Mouse (Mus musculus): ENCODE measurements around the gene Anapc11. TPM values are rescaled to one million over a fixed set of nuclear protein-coding genes. Genes with fewer than 3 reads are reported as not detected.

Gene Anapc11
- polyA plus RNA-seq, 1 experiment from 2014 or later = 194 TPM

- H3K27ac ChIP-seq (ENCODE audit: low read depth, low read length) = peak within 1 kb of the TSS; percentile 88
- 13% methylated on average over 49 of the region's 58 CpGs for WGBS
- H3K9me3 ChIP-seq (ENCODE audit: control insufficient read depth, low read length) = no peaks in the 10 kb centered on the region
- H3K4me3 ChIP-seq (ENCODE audit: low read length) = peak within 1 kb of the TSS; percentile 90
- peak within 1 kb of the TSS; percentile 94 for H3K9ac ChIP-seq (ENCODE audit: low read depth, low read length)
- peak; percentile 92 for ATAC-seq
- H3K4me2 ChIP-seq (ENCODE audit: low read length) = peak within 1 kb of the TSS; percentile 96
- peaks cover 31% of the 10 kb centered on the region for H3K4me1 ChIP-seq (ENCODE audit: control insufficient read depth, insufficient read depth, low read depth, low read length)
- peaks cover 7% of the 10 kb centered on the region for H3K36me3 ChIP-seq (ENCODE audit: control insufficient read depth, insufficient read depth, low read length)
- no peaks in the 10 kb centered on the region for H3K27me3 ChIP-seq (replicated peaks; ENCODE audit: control insufficient read depth, insufficient read depth, low read length)
Measured at GRCm38 (mm10) chr11:120633520-120634343, 35.5 kb downstream of the Anapc11 start, which contains the start of gene Mafg. Gene Mafg (minus strand): TSS chr11:120633600.

GRCm38 (mm10) chr11:120634810-120635209 lies 36.6 kb downstream of the Anapc11 start:
- H3K9me3 ChIP-seq (ENCODE audit: control insufficient read depth, low read length) = no peaks in the 10 kb centered on the region
- H3K4me3 ChIP-seq (ENCODE audit: low read length) = no peak overlapping the region
- H3K27me3 ChIP-seq (replicated peaks; ENCODE audit: control insufficient read depth, insufficient read depth, low read length) = no peaks in the 10 kb centered on the region
- H3K4me1 ChIP-seq (ENCODE audit: control insufficient read depth, insufficient read depth, low read depth, low read length) = peaks cover 27% of the 10 kb centered on the region
- WGBS = 80% methylated on average over 5 of the region's 5 CpGs
- no peak overlapping the region for H3K27ac ChIP-seq (ENCODE audit: low read depth, low read length)
- H3K36me3 ChIP-seq (ENCODE audit: control insufficient read depth, insufficient read depth, low read length) = no peaks in the 10 kb centered on the region; the same call in 1 of the 2 replicates
- ATAC-seq = no peak
- H3K4me2 ChIP-seq (ENCODE audit: low read length) = no peak overlapping the region
- no peak overlapping the region for H3K9ac ChIP-seq (ENCODE audit: low read depth, low read length)

GRCm38 (mm10) chr11:120641255-120641654 lies 43.0 kb downstream of the Anapc11 start:
- Histone ChIP-seq H3K9ac (ENCODE audit: low read depth, low read length) (no peak overlapping the region), H3K27ac (ENCODE audit: low read depth, low read length) (no peak overlapping the region), H3K4me2 (ENCODE audit: low read length) (no peak overlapping the region), H3K4me1 (ENCODE audit: control insufficient read depth, insufficient read depth, low read depth, low read length) (peaks cover 8% of the 10 kb centered on the region), H3K27me3 (replicated peaks; ENCODE audit: control insufficient read depth, insufficient read depth, low read length) (no peaks in the 10 kb centered on the region), H3K9me3 (ENCODE audit: control insufficient read depth, low read length) (no peaks in the 10 kb centered on the region), H3K36me3 (ENCODE audit: control insufficient read depth, insufficient read depth, low read length) (no peaks in the 10 kb centered on the region), H3K4me3 (ENCODE audit: low read length) (no peak overlapping the region)
- ATAC-seq = no peak
- 66% methylated on average over 9 of the region's 9 CpGs for WGBS

GRCm38 (mm10) chr11:120641869-120642268 lies 43.6 kb downstream of the Anapc11 start:
- no peak overlapping the region for H3K27ac ChIP-seq (ENCODE audit: low read depth, low read length)
- WGBS = 92% methylated on average over 8 of the region's 8 CpGs
- ATAC-seq = no peak
- no peaks in the 10 kb centered on the region for H3K27me3 ChIP-seq (replicated peaks; ENCODE audit: control insufficient read depth, insufficient read depth, low read length)
- no peaks in the 10 kb centered on the region for H3K36me3 ChIP-seq (ENCODE audit: control insufficient read depth, insufficient read depth, low read length)
- H3K4me2 ChIP-seq (ENCODE audit: low read length) = no peak overlapping the region
- no peak overlapping the region for H3K4me3 ChIP-seq (ENCODE audit: low read length)
- H3K4me1 ChIP-seq (ENCODE audit: control insufficient read depth, insufficient read depth, low read depth, low read length) = peaks cover 8% of the 10 kb centered on the region
- H3K9me3 ChIP-seq (ENCODE audit: control insufficient read depth, low read length) = no peaks in the 10 kb centered on the region
- H3K9ac ChIP-seq (ENCODE audit: low read depth, low read length) = no peak overlapping the region; the same call in 1 of the 2 replicates

GRCm38 (mm10) chr11:120642939-120643600 lies 44.8 kb downstream of the Anapc11 start:
- Histone ChIP-seq H3K36me3 (ENCODE audit: control insufficient read depth, insufficient read depth, low read length) (no peaks in the 10 kb centered on the region), H3K4me3 (ENCODE audit: low read length) (peak overlapping the region; percentile 59), H3K4me1 (ENCODE audit: control insufficient read depth, insufficient read depth, low read depth, low read length) (peaks cover 12% of the 10 kb centered on the region), H3K27me3 (replicated peaks; ENCODE audit: control insufficient read depth, insufficient read depth, low read length) (peaks cover 3% of the 10 kb centered on the region; the same call in 1 of the 2 replicates), H3K9me3 (ENCODE audit: control insufficient read depth, low read length) (no peaks in the 10 kb centered on the region), H3K27ac (ENCODE audit: low read depth, low read length) (no peak overlapping the region; the same call in 1 of the 2 replicates), H3K4me2 (ENCODE audit: low read length) (peak overlapping the region; percentile 94), H3K9ac (ENCODE audit: low read depth, low read length) (peak overlapping the region; percentile 78)
- 1% methylated on average over 18 of the region's 18 CpGs for WGBS
- ATAC-seq = peak; percentile 69

- Histone ChIP-seq H3K4me1 (ENCODE audit: control insufficient read depth, insufficient read depth, low read depth, low read length) (peaks cover 15% of the 10 kb centered on the region), H3K36me3 (ENCODE audit: control insufficient read depth, insufficient read depth, low read length) (no peaks in the 10 kb centered on the region), H3K4me2 (ENCODE audit: low read length) (peak within 1 kb of the TSS; percentile 94), H3K9me3 (ENCODE audit: control insufficient read depth, low read length) (no peaks in the 10 kb centered on the region), H3K27ac (ENCODE audit: low read depth, low read length) (no peak within 1 kb of the TSS; the same call in 1 of the 2 replicates), H3K4me3 (ENCODE audit: low read length) (peak within 1 kb of the TSS; percentile 59), H3K27me3 (replicated peaks; ENCODE audit: control insufficient read depth, insufficient read depth, low read length) (peaks cover 3% of the 10 kb centered on the region; the same call in 1 of the 2 replicates), H3K9ac (ENCODE audit: low read depth, low read length) (peak within 1 kb of the TSS; percentile 78)
- WGBS = 0% methylated on average over 15 of the region's 15 CpGs
- peak; percentile 100 for ATAC-seq
Measured at GRCm38 (mm10) chr11:120643601-120643987, 45.4 kb downstream of the Anapc11 start, which contains the start of gene Pycr1. Gene Pycr1 (minus strand): TSS chr11:120643769.

GRCm38 (mm10) chr11:120647047-120647830 lies 49.0 kb downstream of the Anapc11 start:
- no peak overlapping the region for H3K4me3 ChIP-seq (ENCODE audit: low read length)
- H3K27me3 ChIP-seq (replicated peaks; ENCODE audit: control insufficient read depth, insufficient read depth, low read length) = peaks cover 3% of the 10 kb centered on the region; the same call in 1 of the 2 replicates
- peaks cover 15% of the 10 kb centered on the region for H3K4me1 ChIP-seq (ENCODE audit: control insufficient read depth, insufficient read depth, low read depth, low read length)
- H3K9ac ChIP-seq (ENCODE audit: low read depth, low read length) = no peak overlapping the region
- H3K27ac ChIP-seq (ENCODE audit: low read depth, low read length) = no peak overlapping the region
- H3K4me2 ChIP-seq (ENCODE audit: low read length) = no peak overlapping the region; the same call in 1 of the 2 replicates
- 80% methylated on average over 35 of the region's 35 CpGs for WGBS
- H3K36me3 ChIP-seq (ENCODE audit: control insufficient read depth, insufficient read depth, low read length) = no peaks in the 10 kb centered on the region
- ATAC-seq = no peak
- no peaks in the 10 kb centered on the region for H3K9me3 ChIP-seq (ENCODE audit: control insufficient read depth, low read length)

- H3K27me3 ChIP-seq (replicated peaks; ENCODE audit: control insufficient read depth, insufficient read depth, low read length) = peaks cover 3% of the 10 kb centered on the region; the same call in 1 of the 2 replicates
- ATAC-seq = no peak
- 9% methylated on average over 13 of the region's 13 CpGs for WGBS
- no peak within 1 kb of the TSS for H3K27ac ChIP-seq (ENCODE audit: low read depth, low read length)
- peak within 1 kb of the TSS; percentile 53 for H3K4me2 ChIP-seq (ENCODE audit: low read length)
- H3K36me3 ChIP-seq (ENCODE audit: control insufficient read depth, insufficient read depth, low read length) = no peaks in the 10 kb centered on the region
- H3K4me1 ChIP-seq (ENCODE audit: control insufficient read depth, insufficient read depth, low read depth, low read length) = peaks cover 9% of the 10 kb centered on the region
- peak within 1 kb of the TSS; percentile 32 for H3K4me3 ChIP-seq (ENCODE audit: low read length)
- H3K9ac ChIP-seq (ENCODE audit: low read depth, low read length) = peak within 1 kb of the TSS; percentile 48
- H3K9me3 ChIP-seq (ENCODE audit: control insufficient read depth, low read length) = no peaks in the 10 kb centered on the region
Measured at GRCm38 (mm10) chr11:120648001-120648476, 49.8 kb downstream of the Anapc11 start, which contains the start of gene Myadml2. Gene Myadml2 (minus strand): TSS chr11:120648158.
